8 mouse cellular contexts compared by ENCODE assay signal in the genomic region with DNA sequence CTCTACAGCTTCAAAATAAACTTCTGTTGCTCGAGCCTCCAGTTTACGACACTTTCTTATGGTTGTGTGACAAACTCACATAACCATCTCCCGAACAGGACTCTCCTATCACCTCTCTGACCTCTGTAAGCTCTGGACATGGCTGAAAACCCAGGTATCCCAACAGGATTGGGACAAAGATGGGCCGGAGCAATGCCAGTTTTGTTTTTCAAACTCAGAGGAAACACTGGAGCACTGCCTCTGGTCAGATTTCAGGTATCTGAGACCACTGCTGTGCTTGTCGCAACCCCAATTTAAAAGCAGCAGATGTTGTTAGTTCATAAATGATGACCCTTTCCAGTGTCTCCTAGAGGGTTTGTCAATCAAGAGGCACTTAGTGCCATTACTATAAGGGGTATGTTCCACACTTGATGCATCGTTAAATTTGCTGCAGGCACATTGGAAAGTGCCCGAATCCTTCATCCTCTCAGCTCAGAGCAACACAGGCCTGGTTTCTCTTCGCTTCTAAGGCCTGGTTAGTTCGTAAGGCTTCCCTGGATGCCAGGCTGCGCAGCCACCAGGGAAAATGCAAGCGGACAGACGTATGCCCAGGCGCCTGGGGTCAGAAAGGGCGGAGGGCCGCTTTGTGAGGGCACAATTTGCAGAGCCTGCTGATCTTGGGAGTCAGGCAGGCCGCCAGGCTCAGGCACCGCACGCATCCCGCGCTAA. TPM values are rescaled to one million over a fixed set of nuclear protein-coding genes. Genes with fewer than 3 reads are reported as not detected.
DNase-seq lines count a peak whose midpoint lies in the region; ATAC-seq and TF ChIP-seq lines count a peak whose summit lies in the region.

No protein-coding gene starts in this region.

- peaks cover 10% of the 10 kb centered on the region for H3K4me1 ChIP-seq in lung, adult 2 months (ENCODE audit: control insufficient read depth, insufficient read depth, low read length)
- H3K4me1 ChIP-seq in embryonic facial prominence, embryonic 14.5 days (ENCODE audit: control insufficient read depth, insufficient read depth, low read length) = peaks cover 11% of the 10 kb centered on the region
- peaks cover 10% of the 10 kb centered on the region; the same call in 1 of the 2 replicates for H3K4me1 ChIP-seq in neural tube, embryonic 12.5 days

- no peaks in the 10 kb centered on the region for H3K27me3 ChIP-seq in embryonic facial prominence, embryonic 14.5 days (replicated peaks; ENCODE audit: control insufficient read depth, insufficient read depth, low read length)
- H3K27me3 ChIP-seq in neural tube, embryonic 12.5 days (replicated peaks) = no peaks in the 10 kb centered on the region

- H3K4me2 ChIP-seq in embryonic facial prominence, embryonic 14.5 days (ENCODE audit: low read depth, low read length) = peak overlapping the region; percentile 81
- peak overlapping the region; percentile 83 for H3K4me2 ChIP-seq in neural tube, embryonic 12.5 days (replicated peaks)

- TF ChIP-seq POLR2A in lung, adult 2 months (IDR thresholded peaks at IDR 0.05; ENCODE audit: borderline replicate concordance, extremely low read depth, low read depth, low read length) = no peak

- 25% methylated on average over 20 of the region's 20 CpGs for WGBS in lung, adult 2 months
- 24% methylated on average over 20 of the region's 20 CpGs for WGBS in embryonic facial prominence, embryonic 14.5 days
- WGBS in neural tube, embryonic 12.5 days = 24% methylated on average over 20 of the region's 20 CpGs

- DNase-seq in lung, adult 2 months = no peak
- DNase-seq in lung, postnatal 10 days = no peak
- no peak for DNase-seq in embryonic facial prominence, embryonic 14.5 days (ENCODE audit: low spot score)
- no peak for DNase-seq in urinary bladder, postnatal 25 days (ENCODE audit: low spot score)
- DNase-seq in c-Kit-positive CD71-positive TER-119-positive erythroid progenitor cells, embryonic 14.5 days (ENCODE audit: low spot score) = no peak
- DNase-seq in embryo, embryonic 9.5 days (ENCODE audit: extremely low spot score) = no peak

- peak overlapping the region; percentile 90 for H3K9ac ChIP-seq in embryonic facial prominence, embryonic 14.5 days (ENCODE audit: low read depth, low read length)
- H3K9ac ChIP-seq in neural tube, embryonic 12.5 days = peak overlapping the region; percentile 84

- no peak for TF ChIP-seq CTCF in lung, adult 2 months (IDR thresholded peaks at IDR 0.05; ENCODE audit: insufficient read depth, low read length)

- peak overlapping the region; percentile 83 for H3K27ac ChIP-seq in embryonic facial prominence, embryonic 14.5 days (replicated peaks; ENCODE audit: low read depth, low read length)
- H3K27ac ChIP-seq in neural tube, embryonic 12.5 days = peak overlapping the region; percentile 55; the same call in 1 of the 2 replicates

- H3K9me3 ChIP-seq in embryonic facial prominence, embryonic 14.5 days (ENCODE audit: control insufficient read depth, low read length) = no peaks in the 10 kb centered on the region
- no peaks in the 10 kb centered on the region for H3K9me3 ChIP-seq in neural tube, embryonic 12.5 days

- ATAC-seq in embryonic facial prominence, embryonic 14.5 days (ENCODE audit: low read depth) = peak; percentile 10
- ATAC-seq in inflammation-experienced regulatory T-cells, adult 6 months = peak; percentile 22
- peak; percentile 29; the same call in 1 of the 2 replicates for ATAC-seq in neural tube, embryonic 12.5 days (ENCODE audit: low FRiP score, low read depth)

- peak overlapping the region; percentile 97 for H3K4me3 ChIP-seq in lung, adult 2 months (replicated peaks; ENCODE audit: extremely low read depth, low read depth, low read length)
- peak overlapping the region; percentile 70 for H3K4me3 ChIP-seq in embryonic facial prominence, embryonic 14.5 days (ENCODE audit: low read depth, low read length)
- peak overlapping the region; percentile 76 for H3K4me3 ChIP-seq in neural tube, embryonic 12.5 days

- H3K36me3 ChIP-seq in embryonic facial prominence, embryonic 14.5 days (ENCODE audit: control insufficient read depth, insufficient read depth, low read length) = peaks cover 15% of the 10 kb centered on the region
- peaks cover 15% of the 10 kb centered on the region for H3K36me3 ChIP-seq in neural tube, embryonic 12.5 days

RNA-seq across cellular contexts. Expression of gene Herpud1, which starts 0.6 kb away (rescaled TPM):
- polyA plus RNA-seq in lung, adult 2 months (2012; rRNA removed) = 341 and 489 TPM in 2 replicates
- polyA plus RNA-seq in embryonic facial prominence, embryonic 14.5 days (2014; fragmentation: Nextera tagmentation; extraction: Ambion mirVana) = 93.8 and 107 TPM in 2 replicates
- polyA plus RNA-seq in inflammation-experienced regulatory T-cells, adult 6 months (2017; shearing (Covaris generic)) = 100 to 1,000 TPM in 2 of 3 experiments, 10 to 100 TPM in 1; 75.9 to 149 (median 110) TPM
- 52.6 and 55.5 TPM in 2 replicates for polyA plus RNA-seq in neural tube, embryonic 12.5 days (2016; fragmentation: Nextera tagmentation; extraction: Ambion mirVana)

RNA-seq across cellular contexts. Expression of gene Nlrc5, which starts 48.5 kb away (rescaled TPM):
- 9.3 and 12.0 TPM in 2 replicates for polyA plus RNA-seq in lung, adult 2 months (2012; rRNA removed)
- polyA plus RNA-seq in embryonic facial prominence, embryonic 14.5 days (2014; fragmentation: Nextera tagmentation; extraction: Ambion mirVana) = 0.39 and 0.42 TPM in 2 replicates
- 100 to 1,000 TPM; 122 to 208 (median 189) TPM for polyA plus RNA-seq in inflammation-experienced regulatory T-cells, adult 6 months (2017; shearing (Covaris generic))
- polyA plus RNA-seq in neural tube, embryonic 12.5 days (2016; fragmentation: Nextera tagmentation; extraction: Ambion mirVana) = 0.17 and 0.39 TPM in 2 replicates

RNA-seq across cellular contexts. Expression of gene Slc12a3, which starts 56.7 kb away (rescaled TPM):
- 0.27 and 0.29 TPM in 2 replicates for polyA plus RNA-seq in lung, adult 2 months (2012; rRNA removed)
- polyA plus RNA-seq in embryonic facial prominence, embryonic 14.5 days (2014; fragmentation: Nextera tagmentation; extraction: Ambion mirVana) = 0.29 TPM in 1 of 2 replicates, not detected in the other
- under 1 TPM in 1 of 3 experiments, not detected in 2; 0.20 TPM for polyA plus RNA-seq in inflammation-experienced regulatory T-cells, adult 6 months (2017; shearing (Covaris generic))
- 0.13 and 0.19 TPM in 2 replicates for polyA plus RNA-seq in neural tube, embryonic 12.5 days (2016; fragmentation: Nextera tagmentation; extraction: Ambion mirVana)
